Mouse (Mus musculus): Measurements from ENCODE around the gene Rims4.
A peak's percentile ranks its signal among the peaks of the same experiment; 100 is the strongest.

The Rims4 gene

GRCm38 (mm10) chr2:163866061-163866460 lies 52.4 kb downstream of the Rims4 start:
- DNase-seq (ENCODE audit: low spot score): no peak

GRCm38 (mm10) chr2:163865311-163865710 lies 53.2 kb downstream of the Rims4 start:
- no peak for DNase-seq (ENCODE audit: low spot score)

GRCm38 (mm10) chr2:163858254-163858947 lies 60.1 kb downstream of the Rims4 start:
- DNase-seq (ENCODE audit: low spot score): no peak

- no peak for DNase-seq (ENCODE audit: low spot score)
These were observed 61.2 kb downstream of the Rims4 start for GRCm38 (mm10) chr2:163857233-163857632.

- DNase-seq (ENCODE audit: low spot score): no peak
These were observed 65.0 kb downstream of the Rims4 start, which contains the start of gene Kcnk15 for GRCm38 (mm10) chr2:163853461-163853901. TSS of gene Kcnk15 (plus strand) at chr2:163853651.

GRCm38 (mm10) chr2:163842043-163842442 lies 76.4 kb downstream of the Rims4 start:
- no peak for DNase-seq (ENCODE audit: low spot score)

GRCm38 (mm10) chr2:163839519-163839918 lies 79.0 kb downstream of the Rims4 start:
- DNase-seq (ENCODE audit: low spot score): no peak

GRCm38 (mm10) chr2:163838043-163838442 lies 80.4 kb downstream of the Rims4 start:
- DNase-seq (ENCODE audit: low spot score): peak; percentile 52

GRCm38 (mm10) chr2:163831163-163831562 lies 87.3 kb downstream of the Rims4 start:
- no peak for DNase-seq (ENCODE audit: low spot score)

GRCm38 (mm10) chr2:163826494-163826893 lies 92.0 kb downstream of the Rims4 start:
- DNase-seq (ENCODE audit: low spot score): no peak

- no peak for DNase-seq (ENCODE audit: low spot score)
These were observed 92.6 kb downstream of the Rims4 start for GRCm38 (mm10) chr2:163825861-163826260.

GRCm38 (mm10) chr2:163823771-163824170 lies 94.7 kb downstream of the Rims4 start:
- no peak for DNase-seq (ENCODE audit: low spot score)

- peak; percentile 30 for DNase-seq (ENCODE audit: low spot score)
These were observed 95.2 kb downstream of the Rims4 start for GRCm38 (mm10) chr2:163823248-163823647.

GRCm38 (mm10) chr2:163820607-163821006 lies 97.9 kb downstream of the Rims4 start, which contains the start of gene Ccn5:
TSS of gene Ccn5 (plus strand) at chr2:163820861.
- no peak for DNase-seq (ENCODE audit: low spot score)

- DNase-seq (ENCODE audit: low spot score): no peak
These were observed 103.6 kb downstream of the Rims4 start for GRCm38 (mm10) chr2:163814739-163815465.

GRCm38 (mm10) chr2:163813077-163813476 lies 105.4 kb downstream of the Rims4 start:
- DNase-seq (ENCODE audit: low spot score): no peak

All from spleen, adult 12 weeks (tissue).